Mouse (Mus musculus) liver, postnatal 0 days (tissue): ENCODE results near the gene Glra3.

ENCODE experiments used
- CTCF ChIP-seq: sonication (generic); IDR thresholded peaks from 2 replicates; pipeline ENCODE4 v1.5.1; 2016; ENCODE audit warnings: antibody characterized with exemption, low read depth
- EP300 ChIP-seq: IDR thresholded peaks from 2 replicates; pipeline ENCODE4 v1.6.1; 2016; ENCODE audit warnings: antibody characterized with exemption, low read depth, mild to moderate bottlenecking

DNA sequence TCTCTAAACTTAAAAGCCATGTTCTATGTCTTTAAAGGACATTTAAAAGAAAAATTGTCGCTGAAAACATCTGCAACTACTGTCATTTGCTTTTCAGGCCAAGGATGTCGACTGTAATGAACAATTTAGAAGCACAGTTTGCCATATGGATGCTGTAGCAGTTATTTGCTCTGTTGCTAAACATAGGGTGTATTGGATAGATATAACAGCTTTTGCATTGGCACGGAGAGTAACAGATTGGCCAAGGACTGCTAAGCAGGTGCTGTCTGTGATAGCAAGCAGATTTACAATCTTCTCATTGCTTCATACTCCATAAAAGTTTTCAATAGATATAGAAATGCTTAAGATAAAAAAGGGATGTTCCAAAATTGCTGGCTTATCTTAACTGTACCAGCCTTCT, 57.6 kb downstream of the Glra3 start:
- TF ChIP-seq EP300: no peak
- TF ChIP-seq CTCF: no peak
